Mouse (Mus musculus) left cerebral cortex, postnatal 36 days (tissue): Measurements from ENCODE around the gene Prkch. TPM values are rescaled to one million over a fixed set of nuclear protein-coding genes. Genes with fewer than 3 reads are reported as not detected.
A peak's percentile ranks its signal among the peaks of the same experiment; 100 is the strongest.
"Not testable (repeated sequence)": the region's sequence is repeated elsewhere in the genome, so short reads cannot be mapped to it uniquely, and the experiment has no call there.

ENCODE experiments used
- DNase-seq, 2 experiments: peaks; one replicate each; pipeline ENCODE4 v3.0.0; 2021 to 2022; ENCODE audit warnings: low spot score in 2 of 2, mixed read lengths in 1 of 2
- intact Hi-C: fragments of 180-260 bp; cut with DNase I; formaldehyde crosslinking; loops from one replicate; pipeline ENCODE4 v1.15.1; 2025
- total RNA-seq, 2 experiments: library from RNA; stranded (reverse); gene quantifications; 2 replicates each; pipeline ENCODE4 v1.2.3; 2021

The Prkch gene
- 1 to 10 TPM; 4.6 to 6.0 TPM for total RNA-seq

DNA sequence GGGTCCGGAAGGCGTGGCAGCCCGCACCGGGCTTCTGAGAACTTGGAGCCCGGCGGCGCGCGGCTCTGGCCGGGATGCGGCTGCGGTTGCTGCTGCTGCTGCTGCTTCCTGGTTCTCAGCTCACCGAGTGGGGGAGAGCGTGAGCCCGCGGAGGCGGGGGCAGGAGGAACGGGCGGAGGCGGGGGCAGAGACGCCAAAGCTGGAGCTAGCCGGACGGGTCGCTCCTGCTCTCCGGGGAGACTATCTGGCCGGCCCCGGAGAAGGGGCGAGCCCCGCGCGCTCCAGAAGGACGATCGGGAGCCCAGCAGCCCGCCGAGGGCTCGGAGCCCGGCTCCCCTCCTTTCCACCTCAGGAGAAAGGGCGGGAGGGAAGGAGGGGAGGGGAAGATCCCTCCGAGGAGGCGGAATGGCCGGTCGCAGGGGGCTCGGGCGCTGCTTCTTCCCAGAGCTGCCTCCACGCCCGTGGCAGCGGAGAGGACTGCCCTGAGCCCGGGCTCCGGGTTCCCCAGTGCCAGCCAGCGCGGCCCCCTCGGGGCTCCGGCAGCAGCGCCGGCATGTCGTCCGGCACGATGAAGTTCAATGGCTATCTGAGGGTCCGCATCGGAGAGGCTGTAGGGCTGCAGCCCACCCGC, at the start of gene Prkch:
Gene Prkch (plus strand): TSS at position 187 of the 631 bp plus-strand sequence.
- intact Hi-C loops = loop anchor here (5.0 kb wide), 1 partner anchor 108 kb away; no protein-coding TSS in a partner anchor

DNA sequence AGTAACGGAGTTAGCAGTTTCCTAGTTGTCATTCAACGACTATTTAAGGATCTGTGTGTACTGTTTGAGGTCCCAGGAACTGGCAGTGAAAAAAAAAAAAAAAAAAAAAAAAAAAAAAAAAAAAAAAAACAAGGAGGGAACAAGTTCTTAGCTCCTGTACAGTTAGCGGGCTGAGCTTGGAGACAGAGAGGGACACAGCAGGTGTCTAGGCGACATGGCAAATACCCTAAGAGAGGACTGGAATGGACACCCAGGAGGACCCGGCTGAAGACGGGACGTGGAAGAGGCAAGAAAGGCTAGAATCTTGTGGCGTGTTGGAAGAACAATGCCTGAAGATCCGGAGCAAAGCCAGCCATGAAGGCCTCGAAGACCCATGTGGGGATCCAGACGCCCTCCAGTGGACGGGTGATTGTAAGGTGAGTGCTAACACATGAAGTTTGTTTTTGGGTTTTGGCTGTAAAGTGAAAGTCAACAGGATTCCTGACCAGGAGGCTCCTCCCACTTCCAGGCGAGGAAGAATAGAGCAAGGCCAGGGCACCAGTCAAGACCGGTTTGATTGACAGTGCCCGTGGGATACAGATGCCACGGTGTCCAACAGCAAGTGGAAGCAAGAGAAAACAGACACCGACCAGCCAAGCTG, 47.0 kb upstream of the Prkch start:
- no peak for DNase-seq
- intact Hi-C loops = no loop called here

More for the DNA sequence above, at the start of gene Prkch:
- peak; percentile 54 to 61 for DNase-seq

DNA sequence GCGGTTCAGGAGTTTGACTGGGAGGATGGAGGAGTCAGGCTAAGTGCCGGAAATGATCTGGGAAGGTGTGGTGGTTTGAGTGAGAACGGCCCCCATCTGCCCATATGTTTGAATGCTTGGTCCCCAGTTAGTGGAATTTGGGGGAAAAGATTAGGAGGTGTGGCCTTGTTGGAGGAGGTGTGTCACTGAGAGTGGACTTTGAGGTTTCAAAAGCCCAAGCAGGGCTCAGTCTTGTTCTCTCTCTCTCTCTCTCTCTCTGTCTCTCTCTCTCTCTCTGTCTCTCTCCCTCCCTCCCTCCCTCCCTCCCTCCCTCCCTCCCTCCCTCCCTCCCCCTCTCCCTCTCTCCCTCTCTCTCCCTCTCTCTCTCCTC, 46.5 kb upstream of the Prkch start:
- DNase-seq, intact Hi-C loops: not testable (repeated sequence)

DNA sequence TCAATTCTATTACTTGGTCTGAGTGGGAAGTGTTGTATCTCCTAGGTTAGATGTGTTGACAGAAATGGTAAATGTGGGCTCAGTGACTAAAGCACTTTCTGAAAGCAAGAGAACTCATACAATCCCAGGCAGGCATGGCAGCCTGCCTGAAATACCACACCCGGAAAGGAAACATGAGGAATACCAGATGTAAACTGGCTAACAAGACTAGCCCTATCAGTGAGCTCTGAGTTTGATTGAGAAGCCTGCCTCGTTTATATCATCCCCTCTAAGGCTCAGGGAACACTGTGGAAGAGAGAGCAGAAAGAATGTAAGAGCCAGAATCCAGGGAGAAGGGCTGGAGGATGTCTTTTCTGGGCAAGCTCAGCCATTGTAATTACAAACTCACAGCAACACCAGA, 45.4 kb upstream of the Prkch start:
- no peak for DNase-seq
- intact Hi-C loops = no loop called here

DNA sequence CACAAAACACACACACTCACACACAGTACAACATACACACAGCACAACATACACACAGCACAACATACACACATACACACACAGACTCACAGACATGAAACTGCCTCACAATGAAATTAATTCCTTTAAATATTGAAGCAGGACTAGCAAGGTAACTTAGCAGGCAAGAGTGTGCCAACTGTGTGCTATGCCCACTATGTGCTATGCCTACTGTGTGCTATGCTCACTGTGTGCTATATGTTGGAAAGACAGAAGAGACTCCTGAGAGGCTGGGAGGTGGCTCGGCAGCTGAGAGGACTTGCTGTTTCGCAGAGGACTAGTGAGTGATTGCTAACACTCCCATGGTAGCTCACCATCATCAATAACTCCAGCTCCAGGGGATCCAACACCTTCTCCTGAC, 44.2 kb upstream of the Prkch start:
- intact Hi-C loops = no loop called here
- no peak for DNase-seq

DNA sequence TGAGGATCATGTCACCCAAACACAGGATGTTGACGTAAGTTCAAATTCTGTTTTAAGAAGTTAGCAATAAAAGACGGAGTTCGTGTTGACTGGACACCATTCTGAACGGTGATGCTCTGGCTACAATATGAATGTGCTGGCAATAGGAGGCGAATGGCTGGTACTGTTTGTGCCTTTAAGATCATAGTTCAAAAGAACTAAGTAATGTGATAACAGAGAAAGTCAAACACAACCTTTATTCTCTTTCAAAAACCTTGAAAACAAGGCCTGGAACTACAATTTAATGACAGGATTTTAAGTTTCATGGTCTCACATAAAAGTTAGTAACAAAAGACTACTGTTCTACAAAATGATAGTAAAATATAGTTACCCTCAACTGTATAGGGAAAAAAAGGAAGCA, 41.4 kb upstream of the Prkch start:
- DNase-seq = no peak
- intact Hi-C loops = no loop called here

DNA sequence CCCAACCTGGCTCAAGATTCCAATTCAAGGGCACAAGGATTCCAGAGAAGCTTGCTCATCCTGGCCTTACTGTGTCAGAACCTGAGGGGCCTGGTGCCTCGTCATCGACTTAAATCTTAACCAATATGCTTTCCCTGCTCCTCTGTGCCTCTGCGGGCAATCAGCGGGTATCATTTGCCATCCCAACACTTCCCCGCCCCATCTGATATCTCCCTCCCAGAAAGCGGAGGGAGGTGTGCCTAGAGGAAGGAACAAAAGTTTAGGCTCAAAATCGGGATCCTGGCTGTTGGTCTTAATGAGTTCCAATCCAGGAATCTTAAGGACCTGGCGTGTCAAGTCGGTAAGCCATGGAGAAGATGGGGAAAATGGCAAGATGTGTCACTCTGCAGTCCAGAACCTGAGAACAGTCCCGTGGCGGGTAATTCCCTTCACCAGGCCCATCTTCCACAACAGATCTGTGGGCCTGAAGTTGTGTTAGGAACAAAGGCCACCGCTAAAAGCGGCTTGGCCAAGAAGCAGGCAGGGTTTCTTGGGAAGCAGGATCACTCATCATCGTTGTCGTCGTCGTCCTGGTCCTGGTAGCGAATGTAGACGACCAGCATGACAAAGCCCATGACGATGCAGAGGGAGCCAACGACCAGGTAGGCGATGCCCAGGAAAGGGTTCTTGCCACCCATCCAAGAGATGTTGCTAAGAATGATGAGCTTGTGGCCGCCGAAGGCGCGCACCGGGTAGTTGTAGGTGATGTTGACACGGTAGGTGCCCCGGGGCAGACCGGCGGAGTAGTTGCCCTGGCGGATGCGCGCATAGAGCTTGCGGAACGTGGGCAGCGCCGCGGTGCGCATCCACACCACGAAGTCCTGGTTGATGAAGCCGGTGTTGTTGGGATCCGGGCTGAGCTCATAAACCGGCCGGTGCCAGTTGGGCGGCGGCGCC, 39.6 kb upstream of the Prkch start:
- intact Hi-C loops = no loop called here

DNA sequence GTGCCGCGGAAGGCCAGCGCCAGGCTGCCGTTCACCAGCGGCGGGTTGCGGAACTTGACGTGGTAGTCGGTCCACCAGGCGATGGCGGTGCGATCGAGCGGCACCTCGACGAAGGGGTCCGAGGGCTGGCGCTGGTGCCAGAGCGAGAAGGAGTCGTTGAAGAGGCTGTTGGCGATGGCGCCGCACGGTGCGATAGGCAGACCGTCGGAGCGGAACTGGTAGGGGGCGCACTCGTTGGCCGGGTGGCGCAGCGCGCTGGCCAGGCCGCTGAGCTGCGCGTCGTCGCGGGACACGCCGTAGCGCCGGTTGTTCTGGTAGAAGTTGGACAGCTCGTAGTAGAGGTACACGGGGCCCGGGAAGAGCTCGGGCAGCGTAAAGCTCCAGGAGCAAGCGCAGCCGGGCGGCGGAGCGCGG, 38.9 kb upstream of the Prkch start:
- intact Hi-C loops = no loop called here
- no peak for DNase-seq

More for the DNA sequence above, 39.6 kb upstream of the Prkch start:
- DNase-seq = no peak

DNA sequence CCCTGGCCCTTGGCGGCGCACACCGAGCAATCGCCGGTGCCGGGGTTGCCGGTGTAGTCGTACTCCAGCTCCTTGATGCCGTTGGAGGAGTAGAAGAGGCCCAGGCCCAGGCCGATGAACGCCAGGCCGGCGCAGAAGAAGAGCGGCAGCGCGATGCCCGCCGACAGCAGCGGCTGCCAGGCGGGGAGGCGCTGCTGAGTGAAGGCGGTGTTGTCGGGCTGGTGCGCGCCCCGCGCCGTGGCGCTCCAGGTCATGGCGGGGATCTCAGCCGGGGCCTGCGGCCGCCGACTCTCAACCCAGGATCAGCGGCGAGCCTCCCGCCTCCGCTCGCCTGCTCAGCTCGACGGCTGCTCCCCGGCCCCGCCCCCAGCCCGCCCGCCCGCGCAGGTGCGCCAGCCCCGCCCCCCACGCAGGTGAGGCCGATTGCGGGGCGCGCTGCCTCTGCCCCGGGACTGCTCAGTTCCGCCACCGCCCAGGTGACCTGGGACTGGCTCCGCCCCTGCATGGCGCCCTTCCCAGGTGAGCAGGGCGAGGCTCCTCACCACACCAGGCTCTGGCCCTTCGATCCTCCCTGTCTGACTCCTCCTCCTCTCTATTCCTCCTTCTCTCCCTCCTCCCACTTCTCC, 38.4 kb upstream of the Prkch start, which contains the start of gene Tmem30b:
Gene Tmem30b (minus strand): TSS at position 307 of the 626 bp plus-strand sequence.
- intact Hi-C loops = no loop called here

DNA sequence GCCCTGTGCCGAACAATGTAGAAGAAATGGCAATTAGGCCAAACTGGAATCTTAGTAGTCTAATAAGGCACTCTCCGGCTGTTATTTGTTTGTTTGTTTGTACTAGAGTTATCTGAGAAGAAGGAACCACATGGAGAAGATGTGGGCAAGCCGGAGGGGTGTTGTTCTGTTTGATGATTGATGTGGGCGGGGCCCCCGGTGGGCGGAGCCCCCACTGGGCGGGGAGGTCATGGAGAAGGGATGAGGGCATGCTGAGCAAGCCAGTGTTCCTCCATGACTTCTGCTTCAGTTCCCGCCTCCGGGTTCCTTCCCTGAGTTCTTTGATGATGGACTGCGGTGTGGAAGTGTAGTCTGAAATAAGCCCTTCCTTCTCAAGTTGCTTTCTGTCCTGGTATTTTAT, 37.0 kb upstream of the Prkch start:
- intact Hi-C loops = no loop called here

More for the DNA sequence above, 38.4 kb upstream of the Prkch start, which contains the start of gene Tmem30b:
- no peak for DNase-seq

DNA sequence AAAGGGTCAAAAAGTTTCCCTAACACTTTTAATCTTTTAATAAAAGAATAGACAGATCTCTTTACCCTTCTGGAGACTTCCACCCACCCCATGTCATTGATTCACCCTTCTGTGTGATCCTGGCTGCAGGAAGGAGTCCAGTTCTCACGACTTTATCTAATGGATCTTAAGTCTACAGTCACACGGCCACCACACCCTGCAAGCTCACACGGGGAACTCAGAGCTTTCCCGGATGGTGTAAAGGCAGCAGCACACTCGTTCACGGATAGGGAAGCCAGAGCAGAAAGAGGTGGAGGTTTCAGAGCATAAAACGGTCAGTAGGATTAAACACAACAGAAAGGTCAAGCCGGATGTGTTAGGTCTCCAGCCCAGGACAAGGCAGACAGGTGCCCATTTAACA, 36.3 kb upstream of the Prkch start:
- no peak for DNase-seq
- intact Hi-C loops = no loop called here

More for the DNA sequence above, 37.0 kb upstream of the Prkch start:
- no peak for DNase-seq

DNA sequence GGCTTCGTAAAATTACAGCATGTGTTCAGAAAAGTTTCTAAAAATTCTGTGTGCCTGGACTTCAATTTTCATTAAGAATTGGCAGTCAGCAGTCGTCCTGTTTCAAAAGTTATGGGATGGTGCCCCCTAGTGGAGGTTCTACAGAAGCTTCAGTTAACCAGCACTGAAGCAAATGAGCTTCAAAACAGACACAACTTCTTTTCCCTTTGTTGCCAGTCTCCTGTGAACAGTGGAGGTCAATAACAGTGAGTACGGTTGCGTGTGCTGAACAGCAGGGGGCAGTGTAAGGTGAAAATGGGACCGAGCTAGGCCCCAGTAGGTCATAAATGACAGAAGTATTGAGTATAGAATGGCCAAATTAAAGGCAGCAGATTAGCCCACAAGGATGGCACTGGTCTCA, 30.4 kb upstream of the Prkch start:
- DNase-seq = peak; percentile 34 to 47
- intact Hi-C loops = loop anchor here (10.0 kb wide), 1 partner anchor 529 kb away; no protein-coding TSS in a partner anchor

DNA sequence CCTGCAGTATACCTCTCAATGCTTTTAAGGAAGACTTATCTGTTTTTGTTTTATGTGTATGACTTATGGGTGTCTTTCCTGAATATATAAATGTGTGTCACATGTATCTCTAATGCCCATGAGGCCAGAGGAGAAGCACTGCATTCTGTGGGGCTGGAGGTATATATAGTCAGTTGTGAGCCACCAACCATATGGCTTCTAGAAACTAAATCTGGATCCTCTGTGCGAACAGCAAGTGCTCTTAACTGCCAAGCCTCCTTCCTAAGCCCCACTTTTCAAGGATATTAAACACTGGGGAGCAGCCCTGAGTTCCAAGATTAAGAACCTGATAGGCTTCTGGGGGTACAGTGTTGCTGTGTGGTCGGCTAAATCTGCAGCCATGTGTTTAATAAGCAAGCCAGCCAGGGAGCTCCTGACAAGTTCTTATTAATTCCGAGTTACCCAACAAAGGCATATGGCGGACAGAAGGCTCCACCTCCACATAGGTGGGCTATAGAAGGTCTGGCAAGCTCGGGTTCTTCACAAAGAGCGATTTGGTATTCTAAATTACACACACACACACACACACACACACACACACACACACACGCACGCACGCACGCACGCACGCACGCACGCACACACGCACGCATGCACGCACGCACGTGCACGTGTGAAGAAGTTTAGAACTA, 25.9 kb upstream of the Prkch start:
- DNase-seq = peak; percentile 55 to 70
- intact Hi-C loops = loop anchor here (10.0 kb wide), 1 partner anchor 534 kb away; no protein-coding TSS in a partner anchor

DNA sequence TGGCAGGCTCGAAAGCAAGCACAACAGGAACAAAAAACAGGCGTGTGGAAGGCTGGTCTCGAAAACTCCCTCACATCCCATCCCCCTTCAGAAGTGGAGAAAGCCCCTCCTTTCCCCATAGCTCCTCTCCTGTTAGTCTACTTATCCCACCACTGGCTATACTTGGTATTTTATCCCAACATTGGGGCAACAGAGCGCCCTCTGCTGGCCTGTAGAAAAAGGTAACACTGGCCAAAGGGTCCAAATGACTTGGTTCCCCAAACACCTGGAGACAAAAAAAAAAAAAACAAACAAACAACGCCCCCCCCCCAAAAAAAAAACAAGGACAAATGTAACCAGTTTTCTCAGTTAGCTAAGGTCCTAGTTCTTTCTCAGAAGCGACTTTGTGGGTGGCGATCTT, 24.5 kb upstream of the Prkch start:
- intact Hi-C loops = loop anchor here (10.0 kb wide), 1 partner anchor 455 kb away; no protein-coding TSS in a partner anchor
- DNase-seq = no peak

DNA sequence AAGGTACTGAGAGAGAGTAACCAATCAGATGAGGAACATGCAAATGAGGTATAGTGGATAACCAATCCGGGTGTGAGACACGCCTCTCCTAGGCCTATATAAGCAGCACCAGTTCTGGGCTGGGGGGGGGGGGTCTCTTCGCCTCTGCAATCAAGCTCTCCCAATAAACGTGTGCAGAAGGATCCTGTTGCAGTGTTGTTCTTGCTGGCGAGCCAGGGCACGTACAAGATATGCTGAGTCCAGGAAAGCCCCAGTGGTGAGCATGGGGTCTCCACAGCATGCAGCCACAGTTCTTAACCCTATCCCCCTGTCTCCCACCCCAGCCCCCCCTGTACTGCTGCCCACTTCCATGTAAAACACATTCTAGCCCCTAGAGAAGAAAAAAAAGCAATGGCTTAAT, 21.5 kb upstream of the Prkch start:
- DNase-seq = not testable (repeated sequence)
- intact Hi-C loops = loop anchor here (10.0 kb wide), 1 partner anchor 452 kb away; no protein-coding TSS in a partner anchor

DNA sequence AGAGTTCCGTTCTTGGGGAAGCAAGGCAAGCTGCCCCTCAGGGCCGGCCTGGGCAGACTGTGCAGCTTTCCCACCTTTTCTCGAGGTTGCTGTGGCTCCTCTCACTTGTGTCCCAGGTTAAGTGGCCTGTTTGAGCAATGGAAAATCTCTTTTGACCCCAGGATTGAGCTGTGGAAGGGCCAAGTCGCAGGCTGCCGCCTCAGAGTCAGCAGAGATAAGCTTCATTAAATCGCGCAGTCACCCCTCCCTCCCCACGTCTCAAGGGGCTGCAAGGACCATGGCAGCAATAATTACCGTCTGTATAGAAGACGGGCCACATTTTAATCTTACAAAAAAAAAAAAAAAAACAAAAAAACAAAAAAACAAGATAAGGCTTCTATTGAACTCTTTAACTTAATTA, 20.4 kb upstream of the Prkch start:
- intact Hi-C loops = loop anchor here (2.0 to 10.0 kb wide), 2 partner anchors 129 to 451 kb away; no protein-coding TSS in a partner anchor
- DNase-seq = no peak

DNA sequence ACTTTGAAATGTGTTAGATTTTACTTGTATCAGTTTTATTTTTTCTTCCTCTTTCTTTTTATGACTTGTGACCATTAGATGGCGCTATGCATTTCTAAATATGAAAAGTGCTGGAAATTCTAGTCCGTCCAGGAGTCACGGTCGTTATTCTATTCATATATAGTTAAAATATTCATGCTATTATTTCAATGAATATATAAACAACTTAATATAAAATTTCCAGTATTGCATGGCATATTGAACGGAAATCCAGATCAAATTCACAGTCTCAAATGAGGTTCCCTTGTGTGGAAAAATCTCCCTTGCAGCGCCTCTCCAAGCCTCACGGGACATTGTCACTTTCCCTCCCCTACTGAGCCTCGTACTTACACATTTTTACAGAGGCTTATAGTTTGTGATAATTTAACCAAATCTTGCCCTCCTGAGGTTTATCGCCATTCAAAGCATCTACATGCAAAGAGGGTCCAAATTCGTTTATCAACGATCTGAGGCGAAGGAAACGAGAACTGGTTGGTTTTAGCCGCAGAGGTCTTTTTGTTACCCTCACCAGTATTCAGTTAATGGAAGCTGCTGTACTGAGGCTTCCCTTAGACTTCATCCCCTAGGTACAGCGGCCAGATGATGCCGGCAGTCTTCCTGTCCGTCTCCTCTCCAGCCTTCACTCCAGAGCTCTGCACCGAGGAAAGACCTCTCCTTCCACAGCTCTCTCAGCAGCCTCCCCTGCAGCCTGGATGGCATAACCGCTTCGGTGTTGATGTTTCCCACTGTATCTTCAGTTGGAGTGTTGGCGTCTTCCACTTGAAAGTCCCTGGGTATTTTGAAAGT, 19.6 kb upstream of the Prkch start:
- no peak for DNase-seq
- intact Hi-C loops = loop anchor here (2.0 to 10.0 kb wide), 2 partner anchors 128 to 450 kb away; no protein-coding TSS in a partner anchor

DNA sequence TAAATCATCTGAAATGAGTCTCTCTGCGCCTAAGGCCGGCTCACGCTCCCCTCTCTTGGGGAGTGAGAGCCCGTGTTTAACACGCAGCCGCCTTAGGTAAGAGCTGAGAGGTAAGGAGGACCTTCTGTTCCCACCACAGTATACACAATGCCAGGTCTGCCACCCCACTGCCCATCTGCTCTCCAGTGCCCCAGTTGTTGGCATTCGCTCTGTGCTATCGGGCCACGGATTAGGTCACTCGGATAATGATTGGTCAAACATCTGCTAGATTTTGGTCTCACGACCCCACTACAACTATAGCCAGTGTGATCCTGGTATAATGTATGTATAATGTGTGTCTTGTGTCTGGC, 19.0 kb upstream of the Prkch start:
- DNase-seq = no peak
- intact Hi-C loops = loop anchor here (2.0 to 10.0 kb wide), 2 partner anchors 127 to 449 kb away; no protein-coding TSS in a partner anchor
